Mouse (Mus musculus) spleen, adult 10 weeks (tissue): Measurements from ENCODE around the gene Sp1. TPM values are rescaled to one million over a fixed set of nuclear protein-coding genes. Genes with fewer than 3 reads are reported as not detected.

Experiments used
- polyA plus RNA-seq: library from polyadenylated mRNA; stranded (reverse); fragments of 350-450 nt; fragmentation: Illumina TruSeq; extraction: RNeasy Lipid Tissue Mini Kit (QIAGEN cat#74804); gene quantifications from one replicate; pipeline ENCODE4 v1.2.3, GENCODE M21; 2015; ENCODE audit warnings: low replicate concordance; ENCODE audit not compliant: insufficient read depth

Sp1 gene
- polyA plus RNA-seq = 84.1 TPM

GRCm38 (mm10) chr15:102405489-102406195, at the start of gene Sp1:
TSS of gene Sp1 (plus strand) at chr15:102406143.

GRCm38 (mm10) chr15:102366733-102367344, 39.1 kb upstream of the Sp1 start, which contains the start of gene Sp7:
TSS of gene Sp7 (minus strand) at chr15:102367182.

DNA sequence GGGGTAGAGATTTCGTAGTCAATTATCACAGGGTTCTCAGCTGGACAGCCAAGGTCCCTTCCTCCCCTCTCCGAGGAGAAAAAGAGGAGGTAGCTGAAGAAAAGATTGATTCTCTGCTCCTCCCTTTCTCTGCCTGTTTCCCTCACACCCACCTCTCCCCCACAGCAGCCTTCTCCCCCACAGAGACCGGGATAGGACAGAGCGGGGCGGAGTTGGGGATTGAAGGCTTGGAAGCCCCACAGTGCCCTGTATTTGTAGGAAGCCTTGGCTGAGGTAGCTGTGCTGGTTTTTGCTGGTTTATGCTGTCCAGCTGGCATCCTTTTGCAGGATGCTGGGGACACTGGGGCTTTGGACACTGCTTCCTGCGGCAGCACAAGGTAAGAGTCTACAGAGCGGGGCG, 39.2 kb downstream of the Sp1 start, which contains the start of gene Amhr2:
Gene Amhr2 (plus strand): TSS at position 222 of the 400 bp plus-strand sequence.

GRCm38 (mm10) chr15:102458904-102459317, 53.0 kb downstream of the Sp1 start, which contains the start of gene Prr13:
TSS of gene Prr13 (plus strand) at chr15:102459028.

DNA sequence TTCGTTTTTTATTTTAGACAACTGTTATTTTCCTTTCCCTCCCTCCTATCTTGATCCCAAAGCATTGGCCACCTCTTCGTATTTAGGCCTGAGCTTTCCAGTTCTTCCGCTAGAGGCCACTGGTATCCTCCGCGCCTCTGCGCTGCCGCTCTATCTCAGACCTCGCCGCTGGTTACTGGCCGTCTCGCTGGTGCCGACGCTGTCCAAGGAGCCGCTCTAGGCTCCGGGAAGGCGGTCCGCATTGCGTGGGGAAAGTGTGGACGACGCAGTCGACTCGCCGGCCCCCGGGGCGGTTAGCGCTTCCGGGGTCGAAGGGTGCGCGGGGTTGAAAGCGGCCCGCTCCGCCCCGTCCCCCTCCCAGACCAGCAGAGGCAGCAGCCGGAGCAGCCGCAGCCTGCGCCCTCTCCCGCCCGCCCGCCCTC, 64.3 kb downstream of the Sp1 start, which contains the start of gene Pcbp2:
Gene Pcbp2 (plus strand): TSS at position 357 of the 422 bp plus-strand sequence.

Other genes with a start within 250 kb of the Sp1 start
- 110 TPM for gene Zfp740, start 202.9 kb upstream of the Sp1 start, polyA plus RNA-seq
- gene Csad, start 201.4 kb upstream of the Sp1 start, polyA plus RNA-seq = 23.7 TPM
- 194 TPM for gene Itgb7, start 174.2 kb upstream of the Sp1 start, polyA plus RNA-seq
- gene Rarg, start 148.6 kb upstream of the Sp1 start, polyA plus RNA-seq = 14.3 TPM
- gene Gm9918, start 135.6 kb upstream of the Sp1 start, polyA plus RNA-seq = not detected
- gene Mfsd5, start 126.7 kb upstream of the Sp1 start, polyA plus RNA-seq = 13.9 TPM
- gene Espl1, start 109.9 kb upstream of the Sp1 start, polyA plus RNA-seq = 11.6 TPM
- gene Pfdn5, start 80.0 kb upstream of the Sp1 start, polyA plus RNA-seq = 442 TPM
- 59.6 TPM for gene Myg1, start 74.4 kb upstream of the Sp1 start, polyA plus RNA-seq
- gene Aaas, start 55.4 kb upstream of the Sp1 start, polyA plus RNA-seq = 37.3 TPM
- gene Sp7, start 39.0 kb upstream of the Sp1 start, polyA plus RNA-seq = not detected
- gene Amhr2, start 39.2 kb downstream of the Sp1 start, polyA plus RNA-seq = 0.15 TPM
- 125 TPM for gene Prr13, start 52.9 kb downstream of the Sp1 start, polyA plus RNA-seq
- gene Pcbp2, start 64.4 kb downstream of the Sp1 start, polyA plus RNA-seq = 833 TPM
- gene Gm10337, start 97.6 kb downstream of the Sp1 start, polyA plus RNA-seq = not detected
- 3.3 TPM for gene Map3k12, start 110.9 kb downstream of the Sp1 start, polyA plus RNA-seq
- gene Tarbp2, start 112.0 kb downstream of the Sp1 start, polyA plus RNA-seq = 23.3 TPM
- 7.5 TPM for gene Npff, start 118.8 kb downstream of the Sp1 start, polyA plus RNA-seq
- gene Gm28047, start 218.9 kb downstream of the Sp1 start, polyA plus RNA-seq = not detected
- 114 TPM for gene Atf7, start 219.3 kb downstream of the Sp1 start, polyA plus RNA-seq